Mouse (Mus musculus): ENCODE results near the gene Olfr1335. TPM values are rescaled to one million over a fixed set of nuclear protein-coding genes. Genes with fewer than 3 reads are reported as not detected.
"Not testable (repeated sequence)": the region's sequence is repeated elsewhere in the genome, so short reads cannot be mapped to it uniquely, and the experiment has no call there.

Olfr1335 gene
- polyA plus RNA-seq (2015; fragmentation: Nextera tagmentation; extraction: Ambion mirVana): not detected in 2 replicates

DNA sequence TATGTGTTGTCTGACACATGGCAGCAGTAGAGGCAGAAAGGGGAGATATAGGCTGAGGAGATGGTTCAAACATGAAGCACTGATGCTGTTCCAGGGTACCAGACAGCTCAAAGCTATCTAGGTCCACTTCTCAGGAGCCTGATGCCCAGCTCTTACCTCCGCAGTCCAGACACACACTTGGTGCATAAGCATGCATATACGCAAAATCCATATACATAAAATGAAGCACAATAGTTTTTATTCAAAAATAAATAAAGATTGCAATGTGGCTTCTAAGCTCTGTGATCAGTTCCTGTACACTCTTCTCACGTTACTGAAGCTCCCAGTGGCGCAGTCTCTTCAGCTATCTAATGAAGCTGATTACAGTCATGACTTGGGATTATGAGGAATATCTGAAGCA lies at the start of gene Olfr1335:
Gene Olfr1335 (minus strand): TSS at position 101 of the 400 bp plus-strand sequence.
- ATAC-seq: no peak
- Histone ChIP-seq H3K27me3 (no peaks in the 10 kb centered on the region), H3K4me2 (replicated peaks) (no peak within 1 kb of the TSS), H3K4me3 (replicated peaks) (no peak within 1 kb of the TSS), H3K9me3 (no peaks in the 10 kb centered on the region), H3K27ac (no peak within 1 kb of the TSS), H3K4me1 (replicated peaks) (no peaks in the 10 kb centered on the region), H3K9ac (replicated peaks) (no peak within 1 kb of the TSS), H3K36me3 (no peaks in the 10 kb centered on the region)
- 91% methylated on average over 4 of the region's 4 CpGs for WGBS

DNA sequence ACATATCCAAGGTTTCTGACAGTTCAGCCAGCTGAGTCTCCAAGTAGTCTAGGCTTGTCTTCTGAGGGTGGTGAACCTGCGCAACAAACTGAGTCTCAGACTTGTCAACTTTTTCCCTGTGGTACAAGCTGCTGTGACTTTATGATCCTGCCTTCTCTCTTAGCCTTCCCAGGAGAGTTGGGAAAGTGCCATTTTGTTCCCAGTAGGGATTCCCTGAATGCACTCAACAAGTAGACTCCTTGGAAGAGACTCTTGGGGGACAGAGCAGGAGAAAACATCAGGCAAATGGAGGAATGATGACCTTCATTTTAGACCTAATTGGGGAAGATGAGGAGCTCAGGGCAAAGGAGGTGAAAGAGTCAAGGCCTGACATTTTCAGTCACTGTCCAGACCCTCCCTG lies 26.4 kb upstream of the Olfr1335 start, which contains the start of gene Olfr1333:
Gene Olfr1333 (minus strand): TSS at position 101 of the 400 bp plus-strand sequence.
- ATAC-seq: no peak
- whole genome bisulfite sequencing: 96% methylated on average over 1 of the region's 1 CpGs
- no peaks in the 10 kb centered on the region for H3K9me3 ChIP-seq
- no peak within 1 kb of the TSS for H3K4me3 ChIP-seq (replicated peaks)
- no peak within 1 kb of the TSS for H3K9ac ChIP-seq (replicated peaks)
- H3K4me2 ChIP-seq (replicated peaks): no peak within 1 kb of the TSS
- no peaks in the 10 kb centered on the region for H3K36me3 ChIP-seq
- no peaks in the 10 kb centered on the region for H3K4me1 ChIP-seq (replicated peaks)
- no peak within 1 kb of the TSS for H3K27ac ChIP-seq
- H3K27me3 ChIP-seq: no peaks in the 10 kb centered on the region

DNA sequence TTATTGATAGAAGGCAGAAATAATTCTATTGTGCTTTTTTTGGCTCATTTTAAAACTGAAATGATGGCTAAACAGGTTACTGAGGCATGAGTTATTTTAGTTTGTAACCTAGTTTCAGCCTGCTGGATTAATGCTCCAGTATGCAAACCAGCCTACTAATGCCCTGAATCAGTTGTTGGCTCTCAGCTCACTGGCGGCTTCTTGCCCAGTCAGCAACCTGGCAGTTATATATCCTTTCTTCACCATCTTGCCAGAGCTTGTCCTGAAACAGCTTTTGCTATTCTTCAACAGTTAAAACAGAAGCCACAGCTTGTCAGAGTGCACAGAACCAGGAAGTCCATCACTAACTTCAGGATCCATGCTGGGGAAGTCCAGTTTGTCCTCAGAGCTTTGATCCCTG lies 9.2 kb upstream of the Olfr1335 start:
- ATAC-seq: no peak

DNA sequence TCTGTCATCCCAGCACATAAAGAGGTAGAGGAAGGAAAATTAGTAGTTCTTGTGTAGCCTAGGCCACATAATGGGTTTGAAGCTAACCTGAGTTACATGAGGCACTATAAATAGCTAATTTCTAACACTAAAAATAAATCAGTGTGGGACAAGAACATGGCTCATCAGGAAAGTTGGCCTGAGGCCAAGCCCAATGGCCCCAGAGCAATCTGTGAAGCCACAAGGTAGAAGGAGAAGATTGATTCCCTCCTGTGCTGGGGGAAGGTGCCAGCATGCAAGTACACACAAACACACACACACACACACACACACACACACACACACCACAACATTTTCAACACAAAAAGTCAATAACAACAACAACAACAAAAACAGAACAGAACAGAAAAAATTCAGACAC lies 16.9 kb downstream of the Olfr1335 start:
- not testable (repeated sequence) for H3K27me3 ChIP-seq; H3K9ac ChIP-seq (replicated peaks); H3K4me1 ChIP-seq (replicated peaks); H3K4me3 ChIP-seq (replicated peaks); ATAC-seq; H3K9me3 ChIP-seq; H3K4me2 ChIP-seq (replicated peaks); H3K36me3 ChIP-seq; H3K27ac ChIP-seq

More for the DNA sequence above, 9.2 kb upstream of the Olfr1335 start:
- Histone ChIP-seq H3K36me3 (no peaks in the 10 kb centered on the region), H3K27ac (no peak overlapping the region), H3K4me2 (replicated peaks) (no peak overlapping the region), H3K9me3 (no peaks in the 10 kb centered on the region), H3K9ac (replicated peaks) (no peak overlapping the region), H3K27me3 (no peaks in the 10 kb centered on the region), H3K4me1 (replicated peaks) (no peaks in the 10 kb centered on the region), H3K4me3 (replicated peaks) (no peak overlapping the region)
- WGBS: 90% methylated on average over 1 of the region's 1 CpGs

DNA sequence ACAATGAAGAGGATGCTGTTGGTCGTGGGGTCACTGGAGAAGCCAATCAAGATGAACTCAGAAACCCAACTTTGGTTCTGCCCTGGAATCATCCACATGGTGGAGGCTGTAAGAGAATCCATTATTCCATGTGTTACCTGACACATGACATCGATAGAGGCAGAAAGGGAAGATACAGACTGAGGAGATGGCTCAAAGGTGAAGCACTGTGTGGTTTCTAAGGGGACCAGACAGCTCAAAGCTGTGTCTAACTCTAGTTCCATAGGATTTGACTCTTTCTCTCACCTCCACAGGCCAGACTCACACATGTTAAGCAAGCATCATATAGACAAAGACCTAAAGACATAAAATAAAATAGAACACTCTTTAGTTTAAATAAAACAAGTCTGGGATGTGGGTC lies 27.3 kb downstream of the Olfr1335 start, which contains the start of gene Olfr1337:
Gene Olfr1337 (minus strand): TSS at position 101 of the 400 bp plus-strand sequence.
- no peaks in the 10 kb centered on the region for H3K9me3 ChIP-seq
- no peak within 1 kb of the TSS for H3K4me3 ChIP-seq (replicated peaks)
- H3K27me3 ChIP-seq: no peaks in the 10 kb centered on the region
- no peak within 1 kb of the TSS for H3K27ac ChIP-seq
- H3K4me2 ChIP-seq (replicated peaks): no peak within 1 kb of the TSS
- WGBS: 81% methylated on average over 2 of the region's 2 CpGs
- H3K9ac ChIP-seq (replicated peaks): no peak within 1 kb of the TSS
- no peak for ATAC-seq
- H3K4me1 ChIP-seq (replicated peaks): no peaks in the 10 kb centered on the region
- no peaks in the 10 kb centered on the region for H3K36me3 ChIP-seq

Other genes starting within 250 kb of the Olfr1335 start
- gene Cfap57, start 189.2 kb downstream of the Olfr1335 start, polyA plus RNA-seq (2015; fragmentation: Nextera tagmentation; extraction: Ambion mirVana): 1.5 and 1.6 TPM in 2 replicates
- gene Ebna1bp2, start 189.1 kb downstream of the Olfr1335 start, polyA plus RNA-seq (2015; fragmentation: Nextera tagmentation; extraction: Ambion mirVana): 121 and 128 TPM in 2 replicates
- not detected in 2 replicates for gene Olfr62, start 151.0 kb downstream of the Olfr1335 start, polyA plus RNA-seq (2015; fragmentation: Nextera tagmentation; extraction: Ambion mirVana)
- gene Olfr1342, start 117.2 kb downstream of the Olfr1335 start, polyA plus RNA-seq (2015; fragmentation: Nextera tagmentation; extraction: Ambion mirVana): not detected in 2 replicates
- not detected in 2 replicates for gene Olfr1341, start 106.4 kb downstream of the Olfr1335 start, polyA plus RNA-seq (2015; fragmentation: Nextera tagmentation; extraction: Ambion mirVana)
- gene Olfr1340, start 89.8 kb downstream of the Olfr1335 start, polyA plus RNA-seq (2015; fragmentation: Nextera tagmentation; extraction: Ambion mirVana): not detected in 2 replicates
- gene Olfr1339, start 77.8 kb downstream of the Olfr1335 start, polyA plus RNA-seq (2015; fragmentation: Nextera tagmentation; extraction: Ambion mirVana): not detected in 2 replicates
- gene Olfr1338, start 51.2 kb downstream of the Olfr1335 start, polyA plus RNA-seq (2015; fragmentation: Nextera tagmentation; extraction: Ambion mirVana): not detected in 2 replicates
- gene Olfr1337, start 27.4 kb downstream of the Olfr1335 start, polyA plus RNA-seq (2015; fragmentation: Nextera tagmentation; extraction: Ambion mirVana): not detected in 2 replicates
- gene Olfr1333, start 26.3 kb upstream of the Olfr1335 start, polyA plus RNA-seq (2015; fragmentation: Nextera tagmentation; extraction: Ambion mirVana): not detected in 2 replicates
- gene Olfr1331, start 54.7 kb upstream of the Olfr1335 start, polyA plus RNA-seq (2015; fragmentation: Nextera tagmentation; extraction: Ambion mirVana): not detected in 2 replicates
- gene Olfr1330, start 78.7 kb upstream of the Olfr1335 start, polyA plus RNA-seq (2015; fragmentation: Nextera tagmentation; extraction: Ambion mirVana): not detected in 2 replicates
- gene Olfr1329, start 107.5 kb upstream of the Olfr1335 start, polyA plus RNA-seq (2015; fragmentation: Nextera tagmentation; extraction: Ambion mirVana): not detected in 2 replicates
- gene Olfr1328, start 128.7 kb upstream of the Olfr1335 start, polyA plus RNA-seq (2015; fragmentation: Nextera tagmentation; extraction: Ambion mirVana): not detected in 2 replicates
- not detected in 2 replicates for gene Lao1, start 151.6 kb upstream of the Olfr1335 start, polyA plus RNA-seq (2015; fragmentation: Nextera tagmentation; extraction: Ambion mirVana)